Mouse (Mus musculus) liver, embryonic 14.5 days (tissue): ENCODE data around the gene Pear1. TPM values are rescaled to one million over a fixed set of nuclear protein-coding genes. Genes with fewer than 3 reads are reported as not detected.

ENCODE experiments used
- ATAC-seq: fragments of 200-750 bp; cut with Nextera tagmentation; 2 replicates; pipeline ENCODE4 v1.8.0; 2017; ENCODE audit warnings: moderate number of reproducible peaks, mild to moderate bottlenecking, moderate library complexity; ENCODE audit not compliant: insufficient read depth
- DNase-seq, 3 experiments: peaks; one replicate each; pipeline ENCODE4 v3.0.0-alpha.2; 2012 to 2013; ENCODE audit warnings: low read depth in 3 of 3, low spot score in 3 of 3
- H3K27ac ChIP-seq: fragments of 300-500 bp; sonication (generic); 2 replicates; pipeline ENCODE4 v1.5.1; 2014; ENCODE audit warnings: moderate library complexity, mild to moderate bottlenecking, control low read depth, inconsistent platforms
- H3K27me3 ChIP-seq: fragments of 300-500 bp; sonication (generic); 2 replicates; pipeline ENCODE4 v1.6.1; 2014; ENCODE audit warnings: mild to moderate bottlenecking, low read length, moderate library complexity; ENCODE audit not compliant: control insufficient read depth, insufficient read depth
- H3K36me3 ChIP-seq: fragments of 300-500 bp; sonication (generic); replicated peaks from 2 replicates; pipeline ENCODE4 v1.6.1; 2014; ENCODE audit warnings: low read depth; ENCODE audit not compliant: control insufficient read depth, insufficient read depth
- H3K4me1 ChIP-seq, 2 experiments: fragments of 200-500 bp in 1 of 2; fragments of 300-500 bp in 1 of 2; sonication (generic) in 1 of 2; replicated peaks; 2 replicates each; pipeline ENCODE4 v1.6.1; 2012 to 2014; ENCODE audit warnings: antibody characterized with exemption in 1 of 2, inconsistent platforms in 1 of 2, low read length in 1 of 2; ENCODE audit not compliant: control insufficient read depth in 2 of 2, insufficient read depth in 2 of 2
- H3K4me2 ChIP-seq: fragments of 300-500 bp; sonication (generic); 2 replicates; pipeline ENCODE4 v1.6.1; 2014; ENCODE audit warnings: low read depth, mild to moderate bottlenecking, control low read depth, moderate library complexity
- H3K4me3 ChIP-seq, 2 experiments: fragments of 200-500 bp in 1 of 2; fragments of 300-500 bp in 1 of 2; sonication (generic) in 1 of 2; 2 replicates each; pipeline ENCODE4 v1.5.1; 2012 to 2014; ENCODE audit warnings: low read depth in 2 of 2, low read length in 2 of 2, mild to moderate bottlenecking in 2 of 2, control low read depth in 1 of 2, inconsistent platforms in 1 of 2, moderate library complexity in 1 of 2; ENCODE audit not compliant: insufficient read depth in 1 of 2
- H3K9ac ChIP-seq: fragments of 300-500 bp; sonication (generic); replicated peaks from 2 replicates; pipeline ENCODE4 v1.6.1; 2014; ENCODE audit warnings: mild to moderate bottlenecking, control low read depth, moderate library complexity
- H3K9me3 ChIP-seq: fragments of 300-500 bp; sonication (generic); 2 replicates; pipeline ENCODE4 v1.6.1; 2016; ENCODE audit warnings: low read length, mixed read lengths; ENCODE audit not compliant: control insufficient read depth
- CTCF ChIP-seq: IDR thresholded peaks from 2 replicates; pipeline ENCODE4 v1.5.1; 2016; ENCODE audit warnings: antibody characterized with exemption, low read depth, control low read depth
- EP300 ChIP-seq: IDR thresholded peaks from 2 replicates; pipeline ENCODE4 v1.6.1; 2016; ENCODE audit warnings: antibody characterized with exemption, low read depth
- WGBS: fragments of 180-500 bp; shearing (Covaris S2); extraction: QIAGEN DNeasy Blood & Tissue Kit; methylation state at CpG from one replicate; pipeline ENCODE4 v1.1.7; 2014; ENCODE audit not compliant: insufficient replicate concordance; 5-methylcytosine and 5-hydroxymethylcytosine counted together
- polyA plus RNA-seq, 2 experiments: library from polyadenylated mRNA; depleted of rRNA in 1 of 2; stranded (reverse) in 1 of 2; unstranded in 1 of 2; fragments of >200 nt; fragmentation: Nextera tagmentation in 1 of 2; extraction: Ambion mirVana in 1 of 2; gene quantifications; 2 replicates each; pipeline versions ENCODE4 v1.2.1 to v1.2.3; 2012 to 2014

The Pear1 gene
- polyA plus RNA-seq, 2 experiments, result 3.8 to 5.4 TPM

GRCm38 (mm10) chr3:87854795-87855568 lies 30.9 kb upstream of the Pear1 start:
- H3K36me3 ChIP-seq, result peaks cover 20% of the 10 kb centered on the region
- no peak overlapping the region for H3K4me2 ChIP-seq
- DNase-seq, result no peak
- H3K27ac ChIP-seq, result no peak overlapping the region
- WGBS, result 55% methylated on average over 7 of the region's 7 CpGs
- no peak for ATAC-seq
- no peaks in the 10 kb centered on the region for H3K9me3 ChIP-seq
- no peaks in the 10 kb centered on the region for H3K4me1 ChIP-seq
- no peaks in the 10 kb centered on the region for H3K27me3 ChIP-seq
- TF ChIP-seq CTCF (no peak), EP300 (no peak)
- no peak overlapping the region for H3K9ac ChIP-seq
- H3K4me3 ChIP-seq, result no peak overlapping the region

GRCm38 (mm10) chr3:87849117-87849516 lies 25.0 kb upstream of the Pear1 start:
- ATAC-seq, result no peak
- WGBS, result 64% methylated on average over 14 of the region's 14 CpGs
- Histone ChIP-seq H3K9me3 (no peaks in the 10 kb centered on the region), H3K27ac (no peak overlapping the region), H3K36me3 (no peaks in the 10 kb centered on the region), H3K4me1 (0 out of 4 replicates have a peak, but pooled peaks cover 0 to 5% of the 10 kb centered on the region in 2 experiments), H3K4me3 (no peak overlapping the region), H3K27me3 (no peaks in the 10 kb centered on the region), H3K4me2 (no peak overlapping the region), H3K9ac (no peak overlapping the region)
- TF ChIP-seq EP300 (no peak), CTCF (no peak)
- no peak for DNase-seq

- TF ChIP-seq EP300, result no peak
- TF ChIP-seq CTCF, result no peak
- Histone ChIP-seq H3K9ac (no peak overlapping the region), H3K4me2 (no peak overlapping the region), H3K27me3 (no peaks in the 10 kb centered on the region), H3K4me3 (no peak overlapping the region), H3K9me3 (no peaks in the 10 kb centered on the region), H3K27ac (no peak overlapping the region), H3K36me3 (no peaks in the 10 kb centered on the region), H3K4me1 (0 out of 4 replicates have a peak, but pooled peaks cover 0 to 5% of the 10 kb centered on the region in 2 experiments)
- no peak for ATAC-seq
- 26% methylated on average over 5 of the region's 5 CpGs for WGBS
- no peak for DNase-seq
Observed at GRCm38 (mm10) chr3:87847680-87848079, 23.6 kb upstream of the Pear1 start.

- Histone ChIP-seq H3K4me3 (no peak within 1 kb of the TSS), H3K9ac (no peak within 1 kb of the TSS), H3K4me2 (no peak within 1 kb of the TSS), H3K36me3 (no peaks in the 10 kb centered on the region), H3K27ac (no peak within 1 kb of the TSS), H3K4me1 (0 out of 4 replicates have a peak, but pooled peaks cover 0 to 5% of the 10 kb centered on the region in 2 experiments), H3K9me3 (no peaks in the 10 kb centered on the region), H3K27me3 (no peaks in the 10 kb centered on the region)
- TF ChIP-seq CTCF (no peak), EP300 (no peak)
- WGBS, result 34% methylated on average over 7 of the region's 7 CpGs
- DNase-seq (no peak), ATAC-seq (no peak)
Observed at GRCm38 (mm10) chr3:87846650-87847110, 22.6 kb upstream of the Pear1 start, which contains the start of gene Sh2d2a. TSS of gene Sh2d2a (plus strand) at chr3:87846755.

GRCm38 (mm10) chr3:87846186-87846585 lies 22.1 kb upstream of the Pear1 start:
- no peaks in the 10 kb centered on the region for H3K9me3 ChIP-seq
- no peak overlapping the region for H3K9ac ChIP-seq
- H3K27ac ChIP-seq, result no peak overlapping the region
- no peaks in the 10 kb centered on the region for H3K36me3 ChIP-seq
- DNase-seq (no peak), ATAC-seq (no peak)
- H3K4me2 ChIP-seq, result no peak overlapping the region
- 0 out of 4 replicates have a peak, but pooled peaks cover 0 to 5% of the 10 kb centered on the region in 2 experiments for H3K4me1 ChIP-seq
- TF ChIP-seq EP300, result no peak
- TF ChIP-seq CTCF, result no peak
- no peaks in the 10 kb centered on the region for H3K27me3 ChIP-seq
- no peak overlapping the region for H3K4me3 ChIP-seq
- 36% methylated on average over 4 of the region's 4 CpGs for WGBS
